ENCODE assay signal across 24 mouse cellular contexts in the genomic region with DNA sequence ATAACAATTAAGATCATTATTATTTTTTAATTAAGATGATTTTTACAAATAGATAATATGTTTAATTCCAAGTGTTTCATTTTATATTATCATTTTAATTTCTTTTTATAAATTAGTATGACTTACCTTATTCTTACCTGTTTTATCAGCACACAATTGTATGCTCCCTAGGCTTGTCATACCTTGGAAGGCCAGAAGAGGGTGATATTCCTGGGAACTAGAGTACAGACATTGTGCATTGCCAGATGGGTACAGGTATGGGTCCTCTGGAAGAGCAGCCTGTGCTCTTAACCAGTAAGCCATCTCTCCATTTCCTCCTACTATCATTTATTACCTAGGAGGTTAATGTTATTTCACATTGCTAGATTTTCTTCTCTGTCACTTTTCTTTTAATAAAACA.
DNase-seq lines count a peak whose midpoint lies in the region; ATAC-seq and TF ChIP-seq lines count a peak whose summit lies in the region.
"Had no signal": no experiment of that assay in that cellular context is flagged by ENCODE, and none has a peak within 500 bp of the region (broad histone marks: within the 10 kb centered on the region; RNA-seq: fewer than 3 reads in every experiment).

No protein-coding gene starts in this region.

- no peaks in the 10 kb centered on the region for H3K36me3 ChIP-seq in ES-E14 (ENCODE audit: control insufficient read depth, insufficient read depth, low read length, poor library complexity, severe bottlenecking)
- H3K36me3 ChIP-seq in intestine, embryonic 16.5 days (ENCODE audit: control insufficient read depth, insufficient read depth, low read length) = no peaks in the 10 kb centered on the region
- H3K36me3 ChIP-seq: embryonic facial prominence, embryonic 15.5 days; forebrain, embryonic 10.5 days; hindbrain, embryonic 13.5 days; intestine, embryonic 15.5 days had no signal

- in situ Hi-C loops in ES-E14 (cut with MboI; ENCODE audit: low sequenced_read_pairs in 2 of 2, unreplicated experiment in 2 of 2) = no loop called here

- H3K9me3 ChIP-seq in ES-E14 (ENCODE audit: control insufficient read depth, insufficient read depth, low read depth, low read length) = no peaks in the 10 kb centered on the region
- no peaks in the 10 kb centered on the region for H3K9me3 ChIP-seq in intestine, embryonic 16.5 days (ENCODE audit: control insufficient read depth, low read length)
- H3K9me3 ChIP-seq: embryonic facial prominence, embryonic 15.5 days; forebrain, embryonic 10.5 days; intestine, embryonic 15.5 days had no signal

- peak; percentile 20; the same call in 1 of the 2 replicates for TF ChIP-seq CTCF in layer of hippocampus, adult 2 months (conservative IDR thresholded peaks at IDR 0.05)

- ATAC-seq in intestine, embryonic 16.5 days = no peak
- ATAC-seq: activated CD4-positive, CD25-positive, alpha-beta regulatory T cell, adult 4 months; forebrain, embryonic 14.5 days; intestine, embryonic 15.5 days had no signal

- H3K4me2 ChIP-seq in intestine, embryonic 16.5 days (ENCODE audit: low read depth, low read length) = no peak overlapping the region
- H3K4me2 ChIP-seq: embryonic facial prominence, embryonic 15.5 days; hindbrain, embryonic 13.5 days; intestine, embryonic 15.5 days had no signal

- no peak for DNase-seq in layer of hippocampus, adult 2 months (ENCODE audit: low spot score in 2 of 2)
- no peak for DNase-seq in layer of hippocampus, adult 9-10 months (ENCODE audit: low spot score)
- DNase-seq in ES-E14 (ENCODE audit: low read depth, low spot score) (peak; percentile 35), WW6 (ENCODE audit: low read depth, low spot score) (peak; percentile 14)
- DNase-seq in gastrocnemius, postnatal 14 days = no peak
- DNase-seq in thymus, adult 18-20 months = no peak
- DNase-seq: adrenal gland, adult 2 months; cerebellum, adult 11 months; cerebellum, adult 8-10 months; cerebellum, postnatal 14 days; embryo, embryonic 11 days; gastrocnemius, adult 2 months; gastrocnemius, postnatal 36 days; heart, adult 11 months; heart, postnatal 10 days; heart, postnatal 4 days had no signal

- H3K4me1 ChIP-seq in ES-E14 (ENCODE audit: control insufficient read depth in 2 of 2, insufficient read depth in 2 of 2, low read length in 2 of 2, poor library complexity in 1 of 2) = no peaks in the 10 kb centered on the region
- H3K4me1 ChIP-seq in intestine, embryonic 16.5 days (ENCODE audit: control insufficient read depth, insufficient read depth, low read length) = no peaks in the 10 kb centered on the region
- H3K4me1 ChIP-seq: embryonic facial prominence, embryonic 15.5 days; forebrain, embryonic 10.5 days; hindbrain, embryonic 13.5 days; intestine, embryonic 15.5 days had no signal

- no peak overlapping the region for H3K9ac ChIP-seq in ES-E14 (ENCODE audit: insufficient read depth, low read depth, low read length, poor library complexity, severe bottlenecking)
- no peak overlapping the region for H3K9ac ChIP-seq in intestine, embryonic 16.5 days (ENCODE audit: low read depth, low read length)
- H3K9ac ChIP-seq: embryonic facial prominence, embryonic 15.5 days; hindbrain, embryonic 13.5 days; intestine, embryonic 15.5 days had no signal

- H3K27me3 ChIP-seq in intestine, embryonic 16.5 days (replicated peaks; ENCODE audit: control insufficient read depth, insufficient read depth, low read length) = no peaks in the 10 kb centered on the region
- H3K27me3 ChIP-seq: embryonic facial prominence, embryonic 15.5 days; hindbrain, embryonic 13.5 days; intestine, embryonic 15.5 days had no signal

- intact Hi-C loops in gastrocnemius, postnatal 14 days (cut with DNase I; ENCODE audit: low total_unique reads) = no loop called here

- no peak overlapping the region for H3K27ac ChIP-seq in layer of hippocampus, adult 2 months
- H3K27ac ChIP-seq in ES-E14 (ENCODE audit: insufficient read depth, low read depth, low read length, poor library complexity, severe bottlenecking) = no peak overlapping the region
- no peak overlapping the region for H3K27ac ChIP-seq in intestine, embryonic 16.5 days (ENCODE audit: low read length)
- H3K27ac ChIP-seq: embryonic facial prominence, embryonic 15.5 days; forebrain, embryonic 10.5 days; gastrocnemius, adult 2 months; hindbrain, embryonic 13.5 days; intestine, embryonic 15.5 days had no signal

- H3K4me3 ChIP-seq in layer of hippocampus, adult 2 months = no peak overlapping the region
- H3K4me3 ChIP-seq in ES-E14 (ENCODE audit: insufficient read depth in 1 of 2, low read depth in 1 of 2, low read length in 2 of 2, poor library complexity in 1 of 2, severe bottlenecking in 1 of 2) = no peak overlapping the region
- H3K4me3 ChIP-seq in intestine, embryonic 16.5 days (ENCODE audit: low read length) = no peak overlapping the region
- H3K4me3 ChIP-seq: embryonic facial prominence, embryonic 15.5 days; erythroblast, embryonic 14.5 days; forebrain, embryonic 10.5 days; gastrocnemius, adult 2 months; hindbrain, embryonic 13.5 days; intestine, embryonic 15.5 days had no signal

TF ChIP-seq in ES-E14, 5 proteins besides CTCF, POLR2A, EP300 and RAD21:
- TF ChIP-seq CHD2 (IDR thresholded peaks at IDR 0.05; ENCODE audit: low read depth, low read length) = no peak
- TF ChIP-seq ZNF384 (IDR thresholded peaks at IDR 0.05; ENCODE audit: low read depth, low read length) = no peak
- no peak for TF ChIP-seq HCFC1 (IDR thresholded peaks at IDR 0.05; ENCODE audit: borderline replicate concordance, insufficient read depth, low read length)
- no peak for TF ChIP-seq ZC3H11A (IDR thresholded peaks at IDR 0.05; ENCODE audit: borderline replicate concordance, low read depth, low read length)
- no peak for TF ChIP-seq MAFK (IDR thresholded peaks at IDR 0.05; ENCODE audit: insufficient read depth, low read depth, low read length)

Comparison
In these comparisons a context has a peak if more than half of its experiments do, and no peak if none do; other contexts are left out.
1. DNase-seq: peak in ES-E14 (single experiment) and WW6 (single experiment); none in layer of hippocampus, adult 2 months (0 of 2), layer of hippocampus, adult 9-10 months (single experiment), gastrocnemius, postnatal 14 days (single experiment) and thymus, adult 18-20 months (0 of 2).